Mouse (Mus musculus) kidney, embryonic 16.5 days (tissue): ENCODE measurements around the gene Rcan3. TPM values are rescaled to one million over a fixed set of nuclear protein-coding genes. Genes with fewer than 3 reads are reported as not detected.

ENCODE experiments used
- ATAC-seq: fragments of 200-750 bp; cut with Nextera tagmentation; 2 replicates; pipeline ENCODE4 v1.8.0; 2017; ENCODE audit warnings: moderate TSS enrichment; ENCODE audit not compliant: low FRiP score, low TSS enrichment
- H3K27ac ChIP-seq: fragments of 300-500 bp; sonication (generic); 2 replicates; pipeline ENCODE4 v1.5.1; 2014; ENCODE audit warnings: low read length
- H3K27me3 ChIP-seq: fragments of 300-500 bp; sonication (generic); 2 replicates; pipeline ENCODE4 v1.6.1; 2014; ENCODE audit warnings: low read length, control low read depth, mixed read lengths; ENCODE audit not compliant: insufficient read depth
- H3K36me3 ChIP-seq: fragments of 300-500 bp; sonication (generic); 2 replicates; pipeline ENCODE4 v1.6.1; 2014; ENCODE audit warnings: low read length, control low read depth, mixed read lengths; ENCODE audit not compliant: insufficient read depth
- H3K4me1 ChIP-seq: fragments of 300-500 bp; sonication (generic); 2 replicates; pipeline ENCODE4 v1.6.1; 2014; ENCODE audit warnings: low read length, control low read depth, mixed read lengths; ENCODE audit not compliant: insufficient read depth
- H3K4me2 ChIP-seq: fragments of 300-500 bp; sonication (generic); replicated peaks from 2 replicates; pipeline ENCODE4 v1.6.1; 2014; ENCODE audit warnings: low read depth, low read length
- H3K4me3 ChIP-seq: fragments of 300-500 bp; sonication (generic); 2 replicates; pipeline ENCODE4 v1.5.1; 2014; ENCODE audit warnings: mild to moderate bottlenecking, low read length
- H3K9ac ChIP-seq: fragments of 300-500 bp; sonication (generic); replicated peaks from 2 replicates; pipeline ENCODE4 v1.6.1; 2014; ENCODE audit warnings: low read length
- H3K9me3 ChIP-seq: fragments of 300-500 bp; sonication (generic); 2 replicates; pipeline ENCODE4 v1.6.1; 2016; ENCODE audit warnings: low read length, control low read depth
- WGBS: fragments of 180-500 bp; shearing (Covaris S2); extraction: QIAGEN DNeasy Blood & Tissue Kit; methylation state at CpG from one replicate; pipeline ENCODE4 v1.1.7; 2014; 5-methylcytosine and 5-hydroxymethylcytosine counted together
- microRNA counts: library from miRNA; unstranded; fragments of <30 nt; microRNA quantifications from one replicate; lab custom pipeline; 2016
- microRNA-seq: library from miRNA; unstranded; fragments of <30 nt; microRNA quantifications from one replicate; pipeline ENCODE4, GENCODE M21; 2016
- polyA plus RNA-seq: library from polyadenylated mRNA; unstranded; fragments of >200 nt; fragmentation: Nextera tagmentation; extraction: Ambion mirVana; gene quantifications from 2 replicates; pipeline ENCODE4 v1.2.1, GENCODE M21; 2015

The Rcan3 gene
- polyA plus RNA-seq, 1 experiment from 2014 or later: 15.3 TPM

- H3K36me3 ChIP-seq: no peaks in the 10 kb centered on the region
- WGBS: 78% methylated on average over 11 of the region's 11 CpGs
- H3K9me3 ChIP-seq: 0 out of 2 replicates have a peak, but pooled peaks cover 5% of the 10 kb centered on the region
- H3K9ac ChIP-seq: no peak overlapping the region
- no peak for ATAC-seq
- H3K4me1 ChIP-seq: no peaks in the 10 kb centered on the region
- no peak overlapping the region for H3K4me2 ChIP-seq
- no peaks in the 10 kb centered on the region for H3K27me3 ChIP-seq
- H3K27ac ChIP-seq: no peak overlapping the region
- no peak overlapping the region for H3K4me3 ChIP-seq
These were observed 56.4 kb downstream of the Rcan3 start for GRCm38 (mm10) chr4:135377241-135377640.

GRCm38 (mm10) chr4:135375444-135375843, 58.2 kb downstream of the Rcan3 start:
- 66% methylated on average over 3 of the region's 3 CpGs for WGBS
- no peaks in the 10 kb centered on the region for H3K4me1 ChIP-seq
- H3K27me3 ChIP-seq: no peaks in the 10 kb centered on the region
- H3K4me2 ChIP-seq: no peak overlapping the region
- H3K36me3 ChIP-seq: no peaks in the 10 kb centered on the region
- H3K4me3 ChIP-seq: no peak overlapping the region
- no peak for ATAC-seq
- H3K9me3 ChIP-seq: 0 out of 2 replicates have a peak, but pooled peaks cover 5% of the 10 kb centered on the region
- H3K27ac ChIP-seq: no peak overlapping the region
- no peak overlapping the region for H3K9ac ChIP-seq

GRCm38 (mm10) chr4:135373299-135373698, 60.4 kb downstream of the Rcan3 start:
- H3K36me3 ChIP-seq: no peaks in the 10 kb centered on the region
- no peak overlapping the region for H3K9ac ChIP-seq
- H3K4me3 ChIP-seq: no peak overlapping the region
- H3K27ac ChIP-seq: no peak overlapping the region
- H3K4me2 ChIP-seq: no peak overlapping the region
- 83% methylated on average over 5 of the region's 5 CpGs for WGBS
- 0 out of 2 replicates have a peak, but pooled peaks cover 5% of the 10 kb centered on the region for H3K9me3 ChIP-seq
- H3K27me3 ChIP-seq: no peaks in the 10 kb centered on the region
- H3K4me1 ChIP-seq: no peaks in the 10 kb centered on the region
- ATAC-seq: no peak

- Histone ChIP-seq H3K9me3 (0 out of 2 replicates have a peak, but pooled peaks cover 2% of the 10 kb centered on the region), H3K36me3 (no peaks in the 10 kb centered on the region), H3K27ac (no peak overlapping the region), H3K4me1 (no peaks in the 10 kb centered on the region), H3K4me3 (no peak overlapping the region), H3K27me3 (no peaks in the 10 kb centered on the region), H3K4me2 (no peak overlapping the region), H3K9ac (no peak overlapping the region)
- WGBS: 71% methylated on average over 11 of the region's 11 CpGs
- no peak for ATAC-seq
These were observed 63.3 kb downstream of the Rcan3 start for GRCm38 (mm10) chr4:135370372-135370771.

- 59% methylated on average over 6 of the region's 6 CpGs for WGBS
These were observed 70.8 kb downstream of the Rcan3 start for GRCm38 (mm10) chr4:135362828-135363227.

More at GRCm38 (mm10) chr4:135362828-135363227, 70.8 kb downstream of the Rcan3 start:
- Histone ChIP-seq H3K27me3 (no peaks in the 10 kb centered on the region), H3K4me1 (no peaks in the 10 kb centered on the region), H3K4me3 (no peak overlapping the region), H3K9ac (no peak overlapping the region), H3K27ac (no peak overlapping the region), H3K4me2 (no peak overlapping the region), H3K36me3 (no peaks in the 10 kb centered on the region), H3K9me3 (no peaks in the 10 kb centered on the region)
- no peak for ATAC-seq

MicroRNAs encoded within 50 kb of the gene (microRNA counts, 519-probe panel; counts per million panel counts)
- microRNA mmu-miR-700 (lab: Ali Mortazavi, UCI): 104 counts per million, percentile 35 among the panel's probes with 10 or more counts

Small RNA genes lying within 50 kb of the gene (microRNA-seq; reads per million reads assigned to microRNA genes)
- gene Mir700: 179 reads per million, percentile 62 among the genes with 10 or more reads in this experiment

Other genes with a start within 250 kb of the Rcan3 start
- gene Clic4, start 161.0 kb downstream of the Rcan3 start, polyA plus RNA-seq: 209 and 228 TPM in 2 replicates
- gene Srrm1, start 80.5 kb downstream of the Rcan3 start, polyA plus RNA-seq: 180 and 233 TPM in 2 replicates
- 2.0 and 4.3 TPM in 2 replicates for gene Ncmap, start 35.6 kb downstream of the Rcan3 start, polyA plus RNA-seq
- gene Stpg1, start 60.9 kb upstream of the Rcan3 start, polyA plus RNA-seq: 0.84 and 1.1 TPM in 2 replicates
- 4.3 and 7.1 TPM in 2 replicates for gene Nipal3, start 61.2 kb upstream of the Rcan3 start, polyA plus RNA-seq
- gene Grhl3, start 139.8 kb upstream of the Rcan3 start, polyA plus RNA-seq: 3.6 and 4.9 TPM in 2 replicates